In genomic region chr5:121819559-121819958, GRCm38 (mm10) we compare ENCODE assay signal across 21 mouse cellular contexts. TPM values are rescaled to one million over a fixed set of nuclear protein-coding genes. Genes with fewer than 3 reads are reported as not detected.
A peak's percentile ranks its signal among the peaks of the same experiment; 100 is the strongest.
DNase-seq lines count a peak whose midpoint lies in the region; ATAC-seq and TF ChIP-seq lines count a peak whose summit lies in the region.
"Had no signal": no experiment of that assay in that cellular context is flagged by ENCODE, and none has a peak within 500 bp of the region (broad histone marks: within the 10 kb centered on the region; RNA-seq: fewer than 3 reads in every experiment).

No protein-coding gene starts in this region.

- no peaks in the 10 kb centered on the region for H3K4me1 ChIP-seq in kidney, postnatal 0 days (replicated peaks; ENCODE audit: insufficient read depth, low read length)
- no peaks in the 10 kb centered on the region for H3K4me1 ChIP-seq in stomach, postnatal 0 days (replicated peaks; ENCODE audit: control insufficient read depth, insufficient read depth)
- H3K4me1 ChIP-seq: midbrain, embryonic 13.5 days had no signal

- DNase-seq in cerebellum, adult 9-10 months: peak; percentile 22
- no peak for DNase-seq in cerebellum, postnatal 36 days
- no peak for DNase-seq in kidney, postnatal 0 days (ENCODE audit: low spot score)
- no peak for DNase-seq in kidney, adult 9 months
- DNase-seq in 416B (ENCODE audit: low read depth): peak; percentile 83
- DNase-seq in stomach, postnatal 0 days (ENCODE audit: low spot score): no peak
- no peak for DNase-seq in layer of hippocampus, postnatal 36 days
- DNase-seq: adrenal gland, adult 8-10 months; gastrocnemius, postnatal 36 days; kidney, postnatal 4 days; lung, postnatal 10 days; thymus, adult 18-20 months had no signal

- no peak overlapping the region for H3K9ac ChIP-seq in kidney, postnatal 0 days (ENCODE audit: low read depth, low read length)
- H3K9ac ChIP-seq in stomach, postnatal 0 days (ENCODE audit: low read length): no peak overlapping the region
- H3K9ac ChIP-seq: hindbrain, embryonic 13.5 days; kidney, embryonic 15.5 days; midbrain, embryonic 13.5 days; stomach, embryonic 15.5 days had no signal

- H3K4me2 ChIP-seq in kidney, postnatal 0 days (ENCODE audit: low read length): no peak overlapping the region
- H3K4me2 ChIP-seq in stomach, postnatal 0 days (replicated peaks; ENCODE audit: low read depth): no peak overlapping the region
- H3K4me2 ChIP-seq: hindbrain, embryonic 13.5 days; kidney, embryonic 15.5 days; midbrain, embryonic 13.5 days; stomach, embryonic 15.5 days had no signal

- H3K27ac ChIP-seq in kidney, postnatal 0 days: 0 out of 2 replicates have a peak overlapping the region, but pooled peaks have one; percentile 13
- H3K27ac ChIP-seq in stomach, postnatal 0 days (replicated peaks): no peak overlapping the region
- H3K27ac ChIP-seq: embryonic facial prominence, embryonic 10.5 days; hindbrain, embryonic 13.5 days; kidney, embryonic 15.5 days; midbrain, embryonic 13.5 days; stomach, embryonic 15.5 days had no signal

- no peak for TF ChIP-seq CTCF in kidney, postnatal 0 days (IDR thresholded peaks at IDR 0.05; ENCODE audit: low read depth)
- TF ChIP-seq CTCF in stomach, postnatal 0 days (IDR thresholded peaks at IDR 0.05; ENCODE audit: low read depth): no peak

- peaks cover 43% of the 10 kb centered on the region for H3K36me3 ChIP-seq in kidney, postnatal 0 days (ENCODE audit: insufficient read depth, low read length)
- H3K36me3 ChIP-seq in stomach, postnatal 0 days (ENCODE audit: control insufficient read depth, insufficient read depth, low read length): peaks cover 34% of the 10 kb centered on the region

- no peaks in the 10 kb centered on the region for H3K27me3 ChIP-seq in kidney, postnatal 0 days (ENCODE audit: insufficient read depth, low read length)
- H3K27me3 ChIP-seq in stomach, postnatal 0 days (ENCODE audit: control insufficient read depth, insufficient read depth, low read length): no peaks in the 10 kb centered on the region
- H3K27me3 ChIP-seq: CH12.LX; hindbrain, embryonic 13.5 days; kidney, embryonic 15.5 days; midbrain, embryonic 13.5 days; Patski; stomach, embryonic 15.5 days had no signal

- ATAC-seq in kidney, postnatal 0 days (replicated peaks; ENCODE audit: low FRiP score, low read depth): no peak
- ATAC-seq in common myeloid progenitor, adult 5-6 weeks (replicated peaks; ENCODE audit: low read depth, poor library complexity, severe bottlenecking): peak; percentile 50
- no peak for ATAC-seq in stomach, postnatal 0 days (ENCODE audit: low FRiP score, low TSS enrichment)
- ATAC-seq: midbrain, embryonic 13.5 days had no signal

- no peaks in the 10 kb centered on the region for H3K9me3 ChIP-seq in kidney, postnatal 0 days (replicated peaks; ENCODE audit: low read length)
- H3K9me3 ChIP-seq in stomach, postnatal 0 days (ENCODE audit: control insufficient read depth, low read length): no peaks in the 10 kb centered on the region
- H3K9me3 ChIP-seq: embryonic facial prominence, embryonic 10.5 days; G1E; hindbrain, embryonic 13.5 days; kidney, embryonic 15.5 days; midbrain, embryonic 13.5 days; stomach, embryonic 15.5 days had no signal

- WGBS in kidney, postnatal 0 days: 92% methylated on average over 5 of the region's 5 CpGs
- WGBS in stomach, postnatal 0 days: 83% methylated on average over 5 of the region's 5 CpGs

- no peak overlapping the region for H3K4me3 ChIP-seq in kidney, postnatal 0 days (replicated peaks; ENCODE audit: low read depth, low read length)
- no peak overlapping the region for H3K4me3 ChIP-seq in stomach, postnatal 0 days (ENCODE audit: low read depth, low read length)
- H3K4me3 ChIP-seq: embryonic facial prominence, embryonic 10.5 days; hindbrain, embryonic 13.5 days; kidney, embryonic 15.5 days; midbrain, embryonic 13.5 days; stomach, embryonic 15.5 days had no signal

- no peak for TF ChIP-seq EP300 in stomach, postnatal 0 days (optimal IDR thresholded peaks at IDR 0.05)

RNA-seq across cellular contexts. Expression of gene Sh2b3, which starts 17.9 kb away (rescaled TPM):
- polyA plus RNA-seq in kidney, postnatal 0 days (2015; fragmentation: Nextera tagmentation; extraction: Ambion mirVana): 19.4 and 21.0 TPM in 2 replicates
- 16.0 and 18.2 TPM in 2 replicates for total RNA-seq in common myeloid progenitor, adult 5-6 weeks (2017)
- 7.9 and 8.6 TPM in 2 replicates for polyA plus RNA-seq in stomach, postnatal 0 days (2015; fragmentation: Nextera tagmentation; extraction: Ambion mirVana)
- 10 to 100 TPM; 21.6 to 22.1 TPM for total RNA-seq in layer of hippocampus, postnatal 36 days (2021)

RNA-seq across cellular contexts. Expression of gene Pheta1, which starts 29.2 kb away (rescaled TPM):
- polyA plus RNA-seq in kidney, postnatal 0 days (2015; fragmentation: Nextera tagmentation; extraction: Ambion mirVana): 25.7 and 26.7 TPM in 2 replicates
- total RNA-seq in common myeloid progenitor, adult 5-6 weeks (2017): 1.6 and 2.6 TPM in 2 replicates
- polyA plus RNA-seq in stomach, postnatal 0 days (2015; fragmentation: Nextera tagmentation; extraction: Ambion mirVana): 24.3 and 26.7 TPM in 2 replicates
- total RNA-seq in layer of hippocampus, postnatal 36 days (2021): 10 to 100 TPM in 1 of 2 experiments, 1 to 10 TPM in 1; 8.8 to 11.1 TPM

Comparison
In these comparisons a context has a peak if more than half of its experiments do, and no peak if none do; other contexts are left out.
1. DNase-seq: peak in cerebellum, adult 9-10 months (single experiment) and 416B (single experiment); none in cerebellum, postnatal 36 days (0 of 2), kidney, postnatal 0 days (single experiment), kidney, adult 9 months (single experiment), stomach, postnatal 0 days (single experiment) and layer of hippocampus, postnatal 36 days (0 of 2).